Mouse (Mus musculus) heart, adult 2 months (tissue): ENCODE measurements around the gene Gm136. TPM values are rescaled to one million over a fixed set of nuclear protein-coding genes. Genes with fewer than 3 reads are reported as not detected.

ENCODE experiments used
- DNase-seq, 2 experiments: peaks; one replicate each; pipeline ENCODE4 v3.0.0; 2021
- H3K27ac ChIP-seq: fragments of 200-600 bp; 2 replicates; pipeline ENCODE4 v1.8.1; 2022
- H3K27me3 ChIP-seq: fragments of 200-500 bp; 2 replicates; pipeline ENCODE4 v1.6.1; 2012; ENCODE audit warnings: mild to moderate bottlenecking, low read length, inconsistent platforms, mixed read lengths; ENCODE audit not compliant: control insufficient read depth, insufficient read depth
- H3K36me3 ChIP-seq: fragments of 200-500 bp; 2 replicates; pipeline ENCODE4 v1.6.1; 2012; ENCODE audit warnings: low read length, inconsistent platforms; ENCODE audit not compliant: control insufficient read depth, insufficient read depth
- H3K4me1 ChIP-seq: fragments of 200-500 bp; 2 replicates; pipeline ENCODE4 v1.6.1; 2011; ENCODE audit warnings: low read length; ENCODE audit not compliant: control insufficient read depth, insufficient read depth
- H3K4me3 ChIP-seq: fragments of 200-600 bp; 2 replicates; pipeline ENCODE4 v1.8.1; 2022
- H3K79me2 ChIP-seq: fragments of 200-500 bp; replicated peaks from 2 replicates; pipeline ENCODE4 v1.6.1; 2012; ENCODE audit warnings: mild to moderate bottlenecking, inconsistent platforms, low read length, moderate library complexity, mixed read lengths; ENCODE audit not compliant: control insufficient read depth, insufficient read depth
- H3K9ac ChIP-seq: fragments of 200-500 bp; 2 replicates; pipeline ENCODE4 v1.6.1; 2012; ENCODE audit warnings: low read depth, mild to moderate bottlenecking, control low read depth, inconsistent platforms, low read length, mixed read lengths
- CTCF ChIP-seq: fragments of 200-600 bp; IDR thresholded peaks from 2 replicates; pipeline ENCODE4 v1.8.1; 2022; ENCODE audit warnings: antibody characterized with exemption, mild to moderate bottlenecking, moderate library complexity
- EP300 ChIP-seq: fragments of 200-500 bp; IDR thresholded peaks from 2 replicates; pipeline ENCODE4 v1.6.1; 2011; ENCODE audit warnings: low read depth, low read length, control low read depth; ENCODE audit not compliant: insufficient read depth
- POLR2A ChIP-seq: fragments of 200-500 bp; IDR thresholded peaks from 2 replicates; pipeline ENCODE4 v1.6.1; 2011; ENCODE audit warnings: mild to moderate bottlenecking, low read depth, low read length, control low read depth; ENCODE audit not compliant: insufficient read depth
- WGBS: fragments of 180-500 bp; shearing (Covaris S2); methylation state at CpG from one replicate; pipeline ENCODE4 v1.1.7; 2018; 5-methylcytosine and 5-hydroxymethylcytosine counted together
- intact Hi-C: fragments of 180-260 bp; cut with DNase I; formaldehyde crosslinking; loops from one replicate; pipeline ENCODE4 v1.15.1; 2025
- long read RNA-seq: library from polyadenylated mRNA; stranded (forward); transcript quantifications from one replicate; pipeline ENCODE4 v2.0.0, GENCODE M21; 2021
- polyA plus RNA-seq: library from polyadenylated mRNA; depleted of rRNA; stranded (reverse); fragments of >200 nt; gene quantifications from 2 replicates; pipeline ENCODE4 v1.2.3, GENCODE M21; 2012; rRNA removed
- total RNA-seq, 2 experiments: library from RNA; stranded (reverse); gene quantifications; 2 replicates each; pipeline ENCODE4 v1.2.3; 2021

Gm136 gene
- not detected for total RNA-seq
- polyA plus RNA-seq, result not detected in 2 replicates
- long read RNA-seq, result 0 reads

- no peak within 1 kb of the TSS for H3K4me3 ChIP-seq
- H3K36me3 ChIP-seq, result no peaks in the 10 kb centered on the region
- TF ChIP-seq EP300 (no peak), POLR2A (no peak), CTCF (no peak)
- no peak for DNase-seq
- H3K4me1 ChIP-seq, result no peaks in the 10 kb centered on the region
- no peaks in the 10 kb centered on the region for H3K79me2 ChIP-seq
- no peaks in the 10 kb centered on the region for H3K27me3 ChIP-seq
- WGBS, result 68% methylated on average over 1 of the region's 1 CpGs
- no peak within 1 kb of the TSS for H3K27ac ChIP-seq
- H3K9ac ChIP-seq, result no peak within 1 kb of the TSS
- intact Hi-C loops, result no loop called here
These were observed at the start of gene Gm136 for GRCm38 (mm10) chr4:34756163-34756562. Gm136 (minus strand) TSS chr4:34756263.

GRCm38 (mm10) chr4:34801166-34802034 lies 45.3 kb upstream of the Gm136 start:
- Histone ChIP-seq H3K27ac (no peak overlapping the region), H3K79me2 (no peaks in the 10 kb centered on the region), H3K27me3 (no peaks in the 10 kb centered on the region), H3K9ac (no peak overlapping the region), H3K36me3 (no peaks in the 10 kb centered on the region; the same call in 1 of the 2 replicates), H3K4me3 (no peak overlapping the region), H3K4me1 (no peaks in the 10 kb centered on the region)
- DNase-seq, result no peak
- TF ChIP-seq POLR2A, result no peak
- TF ChIP-seq EP300, result no peak
- no peak for TF ChIP-seq CTCF
- 84% methylated on average over 14 of the region's 14 CpGs for WGBS
- intact Hi-C loops, result no loop called here

GRCm38 (mm10) chr4:34798005-34798404 lies 41.9 kb upstream of the Gm136 start:
- H3K4me3 ChIP-seq, result no peak overlapping the region
- WGBS, result 77% methylated on average over 2 of the region's 2 CpGs
- intact Hi-C loops, result no loop called here
- no peaks in the 10 kb centered on the region for H3K36me3 ChIP-seq
- H3K79me2 ChIP-seq, result no peaks in the 10 kb centered on the region
- no peak overlapping the region for H3K9ac ChIP-seq
- no peak overlapping the region for H3K27ac ChIP-seq
- no peaks in the 10 kb centered on the region for H3K4me1 ChIP-seq
- no peaks in the 10 kb centered on the region for H3K27me3 ChIP-seq
- TF ChIP-seq POLR2A (no peak), CTCF (no peak), EP300 (no peak)
- no peak for DNase-seq

GRCm38 (mm10) chr4:34797294-34797983 lies 41.4 kb upstream of the Gm136 start:
- WGBS, result 62% methylated on average over 8 of the region's 8 CpGs
- H3K79me2 ChIP-seq, result no peaks in the 10 kb centered on the region

GRCm38 (mm10) chr4:34796294-34796693 lies 40.2 kb upstream of the Gm136 start:
- TF ChIP-seq CTCF, result no peak
- TF ChIP-seq EP300, result no peak
- no peak for TF ChIP-seq POLR2A
- H3K27me3 ChIP-seq, result no peaks in the 10 kb centered on the region
- no peaks in the 10 kb centered on the region for H3K36me3 ChIP-seq
- H3K4me3 ChIP-seq, result no peak overlapping the region
- H3K9ac ChIP-seq, result no peak overlapping the region
- intact Hi-C loops, result no loop called here
- no peak for DNase-seq
- no peaks in the 10 kb centered on the region for H3K79me2 ChIP-seq
- no peak overlapping the region for H3K27ac ChIP-seq
- 93% methylated on average over 5 of the region's 5 CpGs for WGBS
- no peaks in the 10 kb centered on the region for H3K4me1 ChIP-seq

More at GRCm38 (mm10) chr4:34797294-34797983, 41.4 kb upstream of the Gm136 start:
- TF ChIP-seq EP300, result no peak
- TF ChIP-seq POLR2A, result no peak
- TF ChIP-seq CTCF, result no peak
- Histone ChIP-seq H3K27ac (no peak overlapping the region), H3K4me3 (no peak overlapping the region), H3K27me3 (no peaks in the 10 kb centered on the region), H3K36me3 (no peaks in the 10 kb centered on the region), H3K9ac (no peak overlapping the region), H3K4me1 (no peaks in the 10 kb centered on the region)
- intact Hi-C loops, result no loop called here
- no peak for DNase-seq

GRCm38 (mm10) chr4:34786476-34786875 lies 30.4 kb upstream of the Gm136 start:
- no peak for DNase-seq
- Histone ChIP-seq H3K79me2 (no peaks in the 10 kb centered on the region), H3K36me3 (no peaks in the 10 kb centered on the region), H3K4me1 (no peaks in the 10 kb centered on the region), H3K4me3 (no peak overlapping the region), H3K27me3 (no peaks in the 10 kb centered on the region), H3K9ac (no peak overlapping the region), H3K27ac (no peak overlapping the region)
- intact Hi-C loops, result no loop called here
- TF ChIP-seq POLR2A (no peak), CTCF (no peak), EP300 (no peak)
- 82% methylated on average over 3 of the region's 3 CpGs for WGBS
